Mouse (Mus musculus) liver, postnatal 0 days (tissue): ENCODE measurements around the gene Tmem63c.

Source experiments
- CTCF ChIP-seq: sonication (generic); IDR thresholded peaks from 2 replicates; pipeline ENCODE4 v1.5.1; 2016; ENCODE audit warnings: antibody characterized with exemption, low read depth
- EP300 ChIP-seq: IDR thresholded peaks from 2 replicates; pipeline ENCODE4 v1.6.1; 2016; ENCODE audit warnings: antibody characterized with exemption, low read depth, mild to moderate bottlenecking

DNA sequence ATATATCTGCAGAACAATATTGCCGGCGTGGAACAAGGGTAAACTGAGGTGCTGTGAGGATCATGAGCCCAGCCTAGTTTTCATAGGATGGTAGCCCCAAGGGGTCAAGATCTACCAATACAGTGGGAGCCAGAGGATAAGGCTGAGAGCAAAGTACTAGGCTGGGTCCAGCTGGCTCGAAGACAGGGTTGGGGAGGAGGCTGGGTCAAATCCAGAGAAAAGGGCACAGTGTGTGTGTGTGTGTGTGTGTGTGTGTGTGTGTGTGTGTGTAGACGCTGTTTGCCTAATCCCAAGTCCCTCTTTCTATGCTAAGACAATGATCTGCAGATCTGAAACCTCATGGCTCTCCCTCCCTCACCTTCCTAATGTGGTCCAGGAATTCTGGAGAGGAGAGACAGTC lies 79.2 kb downstream of the Tmem63c start:
- TF ChIP-seq CTCF (no peak), EP300 (no peak)
